ENCODE assay signal across 8 mouse cellular contexts in genomic region chr5:31004184-31004583, GRCm38 (mm10). TPM values are rescaled to one million over a fixed set of nuclear protein-coding genes. Genes with fewer than 3 reads are reported as not detected.
DNase-seq lines count a peak whose midpoint lies in the region.

No protein-coding gene starts in this region.

- peak; percentile 77 for DNase-seq in WW6 (ENCODE audit: low read depth, low spot score)
- peak; percentile 96 to 97 for DNase-seq in cerebellum, postnatal 14 days
- peak; percentile 91 to 94 for DNase-seq in frontal cortex, postnatal 36 days (ENCODE audit: low spot score in 2 of 2)
- DNase-seq in hindlimb bud, embryonic 11.5 days (ENCODE audit: extremely low spot score, low read depth, low spot score) = peak; percentile 77
- peak; percentile 90 to 95 for DNase-seq in left cerebral cortex, adult 18-20 months (ENCODE audit: low spot score in 2 of 2)
- peak; percentile 91 for DNase-seq in mesoderm, embryonic 11.5 days (ENCODE audit: low read depth, low spot score)
- peak; percentile 81 to 83 for DNase-seq in right cerebral cortex, postnatal 36 days (ENCODE audit: low spot score in 2 of 2)
- DNase-seq in urinary bladder, postnatal 36 days (ENCODE audit: low spot score in 2 of 2) = peak; percentile 86 to 87

RNA-seq across cellular contexts. Expression of gene Tcf23, which starts 35.7 kb away (rescaled TPM):
- total RNA-seq in left cerebral cortex, adult 18-20 months (2021) = under 1 TPM; 0.14 to 0.16 TPM

RNA-seq across cellular contexts. Expression of gene Atraid, which starts 43.9 kb away (rescaled TPM):
- total RNA-seq in left cerebral cortex, adult 18-20 months (2021) = 10 to 100 TPM; 70.6 to 73.8 TPM

RNA-seq across cellular contexts. Expression of gene Preb, which starts 44.0 kb away (rescaled TPM):
- 100 to 1,000 TPM; 121 to 133 TPM for total RNA-seq in left cerebral cortex, adult 18-20 months (2021)

RNA-seq across cellular contexts. Expression of gene Slc5a6, which starts 44.5 kb away (rescaled TPM):
- total RNA-seq in left cerebral cortex, adult 18-20 months (2021) = 10 to 100 TPM; 19.3 to 20.9 TPM

RNA-seq across cellular contexts. Expression of gene Cad, which starts 50.4 kb away (rescaled TPM):
- 10 to 100 TPM; 19.2 to 24.4 TPM for total RNA-seq in left cerebral cortex, adult 18-20 months (2021)

Comparison
In these comparisons a context has a peak if more than half of its experiments do, and no peak if none do; other contexts are left out.
1. Peak in every context shown above with its lines: DNase-seq.